Mouse (Mus musculus): ENCODE data around the gene Gna11. TPM values are rescaled to one million over a fixed set of nuclear protein-coding genes. Genes with fewer than 3 reads are reported as not detected.

Gna11 gene
- total RNA-seq (2022), result 100 to 1,000 TPM in 3 of 4 experiments, 10 to 100 TPM in 1; 99.3 to 110 (median 101) TPM

DNA sequence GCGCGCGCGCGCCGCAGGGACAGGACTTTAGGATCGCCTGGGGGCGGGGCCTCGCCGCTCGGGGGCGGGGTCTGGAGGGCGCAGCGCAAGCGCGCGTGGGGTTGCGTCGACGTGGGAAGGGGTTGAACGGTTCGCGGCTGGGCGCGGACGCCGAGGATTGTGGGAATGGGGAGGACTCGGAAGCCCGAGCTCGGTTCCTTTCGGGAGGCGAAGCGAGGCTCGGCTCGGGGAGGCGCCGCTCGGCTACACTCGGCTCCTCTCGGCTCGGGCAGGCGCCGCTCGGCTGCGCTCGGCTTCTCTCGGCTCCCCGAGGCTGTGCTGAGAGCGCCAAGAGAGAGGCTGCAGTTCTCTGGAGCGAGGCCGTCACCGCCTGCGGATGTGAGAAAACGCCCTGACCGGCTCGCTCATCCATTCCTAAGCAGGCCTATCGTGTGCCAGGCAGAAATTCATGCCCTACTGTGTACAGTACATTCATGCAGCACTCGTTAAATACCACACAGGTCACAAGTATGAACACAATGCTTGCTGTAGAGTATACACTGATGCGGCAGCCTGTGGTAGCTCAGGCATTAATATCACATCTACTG, at the start of gene Gna11:
Gene Gna11, minus strand, starts transcription at position 30 of the 587 bp plus-strand sequence.
- DNase-seq (ENCODE audit: low spot score in 2 of 2), result peak; percentile 97 to 99

DNA sequence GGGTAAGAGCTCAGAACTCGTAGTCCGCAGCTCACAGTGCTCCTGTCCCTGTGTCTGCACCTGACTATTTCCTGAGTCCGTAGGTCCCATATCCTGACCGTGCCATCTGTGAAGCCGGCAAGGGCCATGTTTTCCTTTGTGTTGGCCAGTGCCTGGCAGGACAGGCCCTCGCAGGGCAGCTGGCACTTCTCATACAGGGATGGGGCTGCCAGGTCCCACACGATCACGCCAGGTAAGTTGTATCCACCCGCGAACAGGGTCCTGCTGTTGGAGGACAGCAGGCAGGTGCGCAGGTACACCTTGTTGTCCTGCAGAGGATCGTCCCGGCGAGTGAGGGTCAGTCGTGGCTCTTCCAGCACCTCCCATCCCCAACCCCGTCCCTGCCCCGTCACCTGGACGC, 48.9 kb upstream of the Gna11 start:
- no peak for DNase-seq (ENCODE audit: low spot score in 2 of 2)

DNA sequence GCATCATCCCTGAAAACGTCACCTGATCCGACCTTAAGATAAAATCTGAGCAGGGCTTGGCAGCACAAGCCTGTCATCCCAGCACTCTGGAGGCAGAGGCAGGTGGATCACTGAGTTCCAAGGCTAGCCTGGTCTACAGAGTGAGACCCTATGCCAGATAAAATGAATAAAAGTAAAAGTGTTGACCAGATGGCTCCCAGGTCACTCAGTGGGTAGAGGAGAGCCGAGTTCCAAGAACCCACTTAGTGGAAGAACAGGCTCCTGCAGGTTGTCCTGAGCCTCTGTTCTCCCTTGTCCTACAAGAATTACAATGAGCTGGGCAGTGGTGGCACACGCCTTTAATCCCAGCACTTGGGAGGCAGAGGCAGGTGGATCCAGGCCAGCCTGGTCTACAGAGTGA, 48.2 kb upstream of the Gna11 start:
- no peak for DNase-seq (ENCODE audit: low spot score in 2 of 2)

DNA sequence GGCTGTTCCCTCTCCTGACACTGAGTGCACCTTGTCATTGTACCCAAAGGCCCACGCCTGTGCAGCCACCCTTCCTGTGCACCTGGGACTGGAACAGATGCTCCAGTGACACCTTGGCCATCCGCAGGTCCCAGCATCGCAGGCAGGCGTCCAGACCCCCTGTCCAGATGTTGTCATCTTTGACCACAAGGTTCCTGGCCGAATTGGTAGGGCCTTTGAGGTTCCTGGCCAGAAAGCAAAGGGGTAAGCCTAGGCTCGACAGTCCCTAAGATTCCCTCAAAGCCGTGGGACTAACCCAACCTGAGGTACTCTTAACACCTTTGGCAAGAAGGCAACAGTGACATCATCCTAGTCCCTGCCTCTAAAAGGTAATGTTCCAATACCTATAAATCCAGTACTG, 47.6 kb upstream of the Gna11 start:
- no peak for DNase-seq (ENCODE audit: low spot score in 2 of 2)

DNA sequence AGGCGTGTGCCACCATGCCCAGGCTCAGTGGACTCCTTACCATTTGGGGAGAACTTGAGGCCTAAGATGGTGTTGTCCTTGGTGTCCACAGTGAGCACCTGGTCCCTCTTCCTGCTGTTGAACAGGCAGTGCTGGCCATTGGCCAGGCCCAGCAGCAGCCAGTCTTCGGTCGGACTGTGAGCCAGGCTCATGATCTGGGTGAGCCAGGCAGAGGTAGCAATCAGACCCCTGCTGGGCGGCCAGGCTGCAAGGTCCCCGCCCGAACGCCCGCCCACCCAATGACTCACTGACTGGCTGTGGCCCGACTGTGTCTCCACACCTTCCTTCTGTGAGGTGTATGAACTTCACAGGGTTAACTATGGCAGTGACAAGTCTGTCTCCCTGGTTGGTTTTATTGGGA, 46.9 kb upstream of the Gna11 start:
- no peak for DNase-seq (ENCODE audit: low spot score in 2 of 2)

DNA sequence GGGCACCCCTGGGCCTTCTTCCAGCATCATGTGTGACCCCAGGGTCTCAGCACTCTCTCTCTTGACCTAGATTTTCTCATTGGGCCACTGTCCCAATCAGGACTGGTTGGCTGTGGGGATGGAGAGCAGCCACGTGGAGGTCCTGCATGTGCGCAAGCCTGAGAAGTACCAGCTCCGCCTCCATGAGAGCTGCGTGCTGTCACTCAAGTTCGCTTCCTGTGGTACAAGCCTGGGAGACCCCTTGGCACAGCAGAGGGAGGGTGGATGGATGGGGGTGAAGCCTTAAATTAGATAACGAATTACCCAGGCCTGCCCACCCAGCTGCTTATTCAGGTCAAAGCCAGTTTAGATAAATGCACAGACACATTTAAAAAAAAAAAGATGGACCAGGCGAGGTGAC, 43.7 kb upstream of the Gna11 start:
- no peak for DNase-seq (ENCODE audit: low spot score in 2 of 2)

DNA sequence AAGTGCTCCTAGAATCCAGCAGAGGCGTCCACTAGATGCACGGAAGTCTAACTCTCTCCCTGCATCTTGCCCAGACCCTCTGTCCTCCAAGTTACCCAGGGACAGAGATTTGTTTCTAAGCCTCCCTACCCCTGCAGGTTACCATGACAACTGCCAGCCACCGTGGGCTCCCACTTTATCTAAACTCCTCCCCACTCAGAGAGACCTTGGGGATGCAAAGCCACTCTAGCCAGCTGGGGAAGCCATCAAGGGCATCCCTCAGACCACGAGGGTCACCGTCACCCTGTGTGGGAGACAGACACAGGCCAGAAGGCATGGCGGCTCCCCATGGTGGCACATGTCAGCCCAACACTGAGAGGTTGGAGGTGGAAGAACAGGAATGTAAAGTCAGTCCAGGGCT, 38.4 kb upstream of the Gna11 start:
- DNase-seq (ENCODE audit: low spot score in 2 of 2), result no peak

DNA sequence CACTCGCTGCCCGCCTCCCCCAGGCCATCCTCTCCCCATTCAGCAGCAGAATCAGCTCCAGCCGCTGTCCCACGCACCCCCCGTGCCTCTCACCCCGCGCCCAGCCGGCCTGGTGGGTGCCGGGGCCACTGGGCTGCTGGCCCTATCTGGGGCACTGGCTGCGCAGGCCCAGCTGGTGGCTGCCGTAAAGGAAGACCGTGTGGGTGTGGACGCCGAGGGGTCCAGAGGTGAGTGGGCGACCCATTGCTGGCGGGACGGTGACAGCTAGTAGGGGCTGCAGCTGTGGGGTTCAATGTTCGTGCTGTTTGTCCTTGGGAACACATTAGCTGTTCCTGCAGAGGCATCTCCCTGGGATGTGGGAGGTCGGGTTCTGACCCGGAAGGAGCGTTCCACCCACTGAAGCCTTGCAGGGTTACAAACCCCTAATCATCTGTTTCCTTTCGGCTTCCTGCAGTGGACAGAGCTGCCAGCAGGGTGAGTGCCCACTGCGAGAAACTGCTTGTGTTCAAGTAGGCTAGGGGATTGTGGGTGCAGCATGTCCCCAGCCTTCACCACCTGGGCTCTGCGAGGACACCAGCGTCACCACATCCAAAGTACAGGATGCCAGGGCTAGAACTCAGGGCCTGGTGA, 35.6 kb upstream of the Gna11 start:
- no peak for DNase-seq (ENCODE audit: low spot score in 2 of 2)

DNA sequence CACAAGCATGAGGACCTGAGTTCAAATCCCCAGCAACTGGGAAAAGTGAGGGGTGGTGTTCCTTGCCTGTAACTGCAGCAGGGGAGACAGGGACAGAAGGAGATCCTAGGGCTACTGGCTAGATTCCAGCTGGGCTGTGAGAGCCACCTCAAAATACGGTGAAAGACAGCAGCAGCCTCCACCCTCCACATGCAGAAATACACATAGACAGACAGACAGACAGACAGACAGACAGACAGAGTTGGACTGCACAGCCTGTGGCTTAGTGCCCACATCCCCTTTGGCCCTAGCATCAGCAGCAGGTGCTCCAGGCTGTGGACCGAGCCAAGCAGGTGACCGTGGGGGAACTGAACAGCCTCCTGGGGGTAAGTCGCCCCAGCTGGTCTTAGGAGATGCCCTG, 35.0 kb upstream of the Gna11 start:
- no peak for DNase-seq (ENCODE audit: low spot score in 2 of 2)

DNA sequence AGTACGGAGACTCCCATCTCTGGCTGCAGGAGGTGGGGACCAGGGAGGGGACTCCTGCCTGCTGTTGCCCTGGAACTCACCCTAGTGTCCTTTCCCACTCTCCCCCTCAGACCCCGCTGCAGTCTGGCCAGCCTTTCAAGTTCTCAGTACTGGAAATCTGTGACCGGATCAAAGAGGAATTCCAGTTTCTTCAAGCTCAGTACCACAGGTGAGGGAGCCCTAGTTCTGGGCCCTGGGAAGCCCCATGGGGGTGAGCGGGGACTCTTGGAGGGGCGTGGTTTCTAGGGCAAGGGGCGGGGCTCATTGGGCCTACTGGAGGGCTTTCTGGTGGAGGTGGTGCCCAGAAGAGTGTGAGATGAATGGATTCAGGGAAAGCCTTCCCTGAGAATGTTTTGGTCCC, 30.7 kb upstream of the Gna11 start:
- DNase-seq (ENCODE audit: low spot score in 2 of 2), result no peak

DNA sequence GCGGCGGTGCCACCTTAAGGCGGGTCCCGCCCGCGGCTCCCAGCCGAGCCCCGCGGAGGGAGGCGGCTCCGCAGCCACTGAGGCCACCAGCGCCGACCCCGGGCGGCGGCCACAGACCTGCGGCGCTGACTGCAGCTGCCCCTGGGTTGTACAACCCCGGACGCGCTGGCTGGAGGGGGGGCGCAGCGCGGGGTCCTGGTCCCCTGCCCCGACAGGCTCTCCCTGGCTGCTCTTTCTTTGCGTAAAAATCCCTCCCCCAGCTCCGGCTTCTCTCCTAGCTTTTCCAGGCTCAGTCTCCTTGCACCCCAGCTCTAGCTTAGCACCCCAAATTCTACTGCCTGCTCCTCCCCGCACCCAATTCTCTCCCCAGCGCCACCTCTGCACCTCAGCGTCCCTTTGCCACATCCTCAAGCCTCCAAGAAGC, 30.2 kb upstream of the Gna11 start:
- no peak for DNase-seq (ENCODE audit: low spot score in 2 of 2)

DNA sequence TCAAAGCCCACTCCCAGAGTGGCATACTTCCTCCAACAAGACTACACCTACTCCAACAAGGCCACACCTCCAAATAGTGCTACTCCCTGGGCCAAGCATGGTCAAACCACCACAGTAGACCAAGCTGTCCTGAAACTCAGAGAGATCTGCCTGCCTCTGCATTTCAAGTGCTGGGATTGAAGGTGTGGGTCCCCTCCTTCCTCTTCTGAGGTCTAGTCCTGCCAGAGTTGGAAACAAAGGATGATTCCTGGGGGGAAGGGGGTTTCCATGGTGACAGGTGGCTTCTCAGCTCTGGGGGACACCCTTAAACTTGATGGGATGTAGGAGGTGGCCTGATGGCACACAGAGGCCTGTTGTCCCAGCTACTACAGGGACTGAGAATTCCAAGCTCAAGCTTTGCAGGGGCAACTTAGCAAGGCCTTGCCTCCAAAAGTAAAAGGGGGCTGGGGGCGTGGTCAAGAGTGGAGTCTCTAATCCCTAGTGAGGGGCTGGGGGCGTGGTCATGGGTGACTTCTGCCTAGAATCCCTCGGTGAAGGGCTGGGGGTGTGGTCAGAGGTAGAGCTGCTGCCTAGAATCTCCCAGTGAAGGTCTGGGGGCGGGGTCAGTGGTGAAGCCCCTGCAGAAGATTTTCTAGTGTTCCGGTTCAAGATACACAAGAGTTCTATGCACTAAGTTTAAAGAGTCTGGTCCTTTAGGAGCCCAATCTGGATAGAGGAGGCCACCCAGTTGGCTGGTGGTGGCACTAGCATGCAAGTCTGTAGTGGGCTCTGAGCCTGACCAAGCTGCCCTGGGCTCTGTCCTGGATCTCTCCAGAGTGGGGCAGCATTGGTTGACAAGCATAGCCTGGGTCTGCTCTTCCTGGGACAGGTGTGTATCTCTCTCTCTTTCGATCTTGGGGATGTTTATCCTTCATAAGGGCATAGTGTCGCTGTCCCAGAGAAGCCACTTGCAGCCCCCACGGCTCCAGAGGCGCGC, 29.4 kb upstream of the Gna11 start, which contains the start of gene Tle2:
Gene Tle2, plus strand, starts transcription at position 481 of the 976 bp plus-strand sequence.
- DNase-seq (ENCODE audit: low spot score in 2 of 2), result no peak

DNA sequence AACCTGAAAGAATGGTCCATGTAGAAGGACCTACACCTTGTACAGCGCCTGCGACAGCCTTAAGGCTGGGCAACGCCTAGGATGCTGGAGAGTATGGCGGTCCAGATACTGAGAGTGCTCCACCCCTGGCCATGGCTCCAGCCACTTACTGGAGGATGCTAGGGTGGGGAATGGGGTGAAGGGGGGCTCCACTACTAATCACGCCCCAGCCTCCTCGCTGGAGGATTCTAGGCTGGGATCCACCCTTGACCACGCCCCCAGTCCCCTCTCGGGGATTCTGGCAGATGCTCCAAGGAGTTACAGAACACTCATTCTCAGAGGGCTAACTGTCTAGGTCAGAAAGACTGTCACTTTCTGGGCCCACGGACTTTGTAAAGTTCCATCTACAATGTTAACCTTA, 28.0 kb upstream of the Gna11 start:
- DNase-seq (ENCODE audit: low spot score in 2 of 2), result no peak

DNA sequence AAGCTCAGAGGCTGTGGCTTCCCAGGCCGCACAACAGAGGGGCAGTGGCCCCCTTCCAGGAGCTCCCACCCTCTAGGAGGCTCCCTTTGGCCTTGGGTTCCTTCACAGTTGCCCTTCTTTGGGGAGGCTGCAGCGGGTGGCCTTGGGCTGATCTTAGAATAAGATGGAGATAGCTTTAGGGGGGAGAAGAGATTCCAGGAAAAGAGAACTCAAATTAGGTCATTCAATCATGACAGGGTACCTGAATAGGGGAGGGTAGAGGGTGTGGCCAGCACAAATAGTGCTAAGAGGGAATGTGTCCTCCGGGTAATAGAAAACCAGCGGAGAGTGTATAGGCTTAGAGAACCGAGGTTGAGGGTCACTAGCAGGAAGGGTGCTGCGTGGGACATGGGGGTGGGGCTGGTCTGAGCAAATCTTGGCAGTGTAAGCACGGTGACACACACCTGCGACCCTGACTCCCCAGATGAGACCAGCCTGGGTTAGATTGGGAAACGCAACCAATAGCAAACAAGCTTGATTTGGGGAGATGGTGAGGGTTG, 27.2 kb upstream of the Gna11 start:
- no peak for DNase-seq (ENCODE audit: low spot score in 2 of 2)

DNA sequence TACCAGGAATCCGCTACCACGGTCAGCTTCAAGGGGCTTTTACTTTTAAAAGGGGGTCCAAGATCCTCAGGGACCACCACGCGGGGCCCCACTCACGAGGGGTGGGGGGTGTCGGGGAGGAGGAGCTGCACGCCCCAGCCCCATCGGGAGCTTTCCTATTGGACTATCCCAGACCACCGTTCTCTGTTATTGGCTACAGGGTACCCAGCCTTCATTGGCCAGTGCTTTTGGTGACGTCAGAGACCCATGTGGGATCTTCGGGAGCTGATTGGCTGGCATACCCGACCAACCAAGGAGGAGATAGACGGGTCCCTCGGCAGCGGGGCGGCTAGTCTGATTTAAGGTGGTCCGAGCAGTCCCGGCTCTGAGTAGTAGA, 26.5 kb upstream of the Gna11 start:
- DNase-seq (ENCODE audit: low spot score in 2 of 2), result peak; percentile 97 to 99

DNA sequence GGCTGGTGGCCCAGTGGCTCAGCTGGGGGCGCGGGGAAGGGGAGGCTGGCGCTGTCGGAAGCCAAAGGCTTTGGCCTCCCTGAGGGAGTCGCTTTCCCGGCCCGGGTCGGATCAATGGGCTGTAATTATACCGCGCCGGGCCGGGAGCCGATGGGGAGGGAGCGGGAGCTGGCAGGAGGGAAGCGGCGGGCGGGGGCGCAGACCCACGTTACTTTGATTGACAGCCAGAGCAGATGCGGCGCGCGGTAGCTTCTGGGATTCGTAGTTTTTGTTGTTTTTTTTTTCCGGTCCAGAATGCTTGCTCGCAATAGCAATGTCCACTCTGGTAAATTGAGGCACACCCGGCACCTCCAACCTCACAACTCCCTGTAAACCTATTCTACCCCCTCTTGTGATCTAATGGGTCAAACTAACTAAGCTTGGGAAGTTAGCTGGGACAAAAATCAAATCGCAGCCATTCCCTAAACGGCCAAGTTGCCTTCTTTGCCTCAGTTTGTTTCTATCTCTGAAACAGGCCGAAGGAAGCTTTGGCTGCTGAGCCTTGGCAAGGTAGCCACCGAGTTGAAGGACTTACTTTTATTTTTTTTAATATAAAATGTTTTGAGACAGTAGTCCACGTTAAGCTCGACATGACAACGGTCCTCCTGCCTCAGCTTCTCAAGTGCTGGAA, 26.0 kb upstream of the Gna11 start:
- peak; percentile 81 to 96 for DNase-seq (ENCODE audit: low spot score in 2 of 2)

DNA sequence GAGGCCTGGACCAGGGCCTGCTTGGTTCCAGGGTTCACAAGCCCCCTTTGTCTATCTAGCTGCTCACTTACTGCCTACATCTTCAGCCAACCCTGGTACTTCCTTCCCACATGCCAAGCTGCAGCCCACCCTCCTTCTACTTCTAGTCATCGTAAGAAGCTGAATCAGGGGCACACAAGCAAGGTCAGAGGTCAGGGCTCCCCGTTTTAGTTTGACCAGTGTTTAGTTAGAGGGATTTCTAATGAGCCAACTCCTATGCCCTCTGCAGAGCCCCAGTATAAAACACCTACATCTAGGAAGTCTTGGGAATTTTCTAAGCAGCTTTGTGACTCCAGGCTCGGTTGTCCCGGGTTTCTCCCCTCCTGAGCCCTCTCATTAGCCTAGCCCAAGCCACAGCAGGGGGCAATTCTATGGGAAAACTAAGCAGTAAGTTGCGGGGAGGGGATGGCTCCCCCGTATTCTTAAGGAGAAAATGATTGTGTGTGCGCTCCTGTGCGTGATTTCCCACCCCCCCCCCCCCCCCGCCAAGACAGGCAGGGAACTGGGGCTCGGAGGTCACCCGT, 25.3 kb upstream of the Gna11 start:
- DNase-seq (ENCODE audit: low spot score in 2 of 2), result no peak

DNA sequence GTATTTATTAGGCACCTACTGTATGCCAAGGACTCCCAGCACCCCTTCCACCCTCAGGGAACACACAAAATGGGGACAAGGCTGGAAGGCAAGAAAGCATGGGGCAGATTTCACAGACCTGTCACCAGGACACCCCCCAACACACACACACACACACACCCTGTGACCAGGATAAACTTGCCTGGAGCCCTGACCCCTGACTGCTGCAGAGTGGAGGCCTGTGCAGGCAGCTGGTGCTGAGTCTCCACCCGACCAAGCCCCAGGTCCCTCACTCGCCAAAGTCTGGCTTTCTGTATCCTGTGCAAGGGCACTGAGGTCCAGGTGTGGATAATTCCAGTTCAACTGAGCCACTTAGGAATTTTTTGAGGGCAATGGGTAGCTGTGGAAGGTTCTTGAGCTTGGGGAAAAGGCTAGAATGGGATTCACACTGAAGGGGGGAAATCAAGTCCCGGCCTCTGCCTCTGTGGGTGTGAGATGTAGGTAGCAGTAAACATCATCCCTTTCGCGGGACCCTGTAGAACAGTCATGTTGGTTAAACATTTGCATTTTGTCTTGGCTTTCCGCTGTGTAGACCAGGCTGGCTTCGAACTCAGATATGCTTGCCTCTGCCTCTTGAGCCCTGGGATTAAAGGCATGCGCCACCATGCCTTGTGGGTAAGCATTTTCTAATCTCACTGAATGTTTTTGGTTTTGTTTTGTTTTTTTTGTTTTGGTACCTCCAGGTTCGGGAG, 24.7 kb upstream of the Gna11 start:
- DNase-seq (ENCODE audit: low spot score in 2 of 2), result no peak

DNA sequence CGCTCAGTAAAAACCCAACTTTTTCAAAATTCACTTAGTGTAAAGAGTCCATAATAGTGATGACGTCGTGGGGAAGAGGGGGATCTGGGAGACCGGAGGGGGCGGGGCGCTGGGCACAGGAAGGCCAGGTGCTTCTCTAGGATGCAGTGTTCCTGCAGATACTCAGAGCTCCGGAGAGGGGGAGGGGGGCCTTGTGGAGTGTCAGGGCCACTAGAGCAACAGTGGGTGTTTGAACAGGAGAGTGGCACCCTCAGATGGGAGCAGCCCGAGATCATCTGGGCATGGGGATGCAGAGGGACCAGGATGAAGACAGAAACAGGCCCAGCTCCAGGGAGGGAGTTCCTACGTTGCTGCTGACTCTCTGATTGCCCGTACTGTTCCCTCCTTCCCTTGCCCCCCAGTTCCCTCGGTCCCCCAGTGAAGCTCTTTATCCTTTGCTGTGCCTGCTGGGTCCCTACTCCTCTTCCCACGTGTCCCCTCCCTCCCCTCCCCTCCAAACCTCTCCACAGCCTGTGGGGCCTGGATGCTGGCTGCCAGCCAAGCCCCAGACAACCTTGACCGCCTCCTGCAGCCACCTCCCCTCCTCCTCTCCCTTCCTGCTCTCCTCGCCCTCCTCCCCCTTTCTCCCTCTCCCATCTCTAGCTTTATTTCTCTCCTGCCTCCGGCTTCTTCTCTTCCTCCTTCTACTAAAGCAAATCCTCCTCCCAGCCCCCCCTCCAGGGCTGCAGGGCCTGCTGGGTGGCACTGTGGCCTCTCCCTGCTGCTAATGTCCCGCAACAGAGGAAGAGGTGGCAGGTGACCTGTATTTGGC, 23.6 kb upstream of the Gna11 start:
- DNase-seq (ENCODE audit: low spot score in 2 of 2), result no peak

Measured in left cerebral cortex, adult 8-10 months (tissue).